Mouse (Mus musculus) thymus, postnatal 14 days (tissue): ENCODE results near the gene Gm13285.
"Not testable (repeated sequence)": the region's sequence is repeated elsewhere in the genome, so short reads cannot be mapped to it uniquely, and the experiment has no call there.

Experiments used
- DNase-seq: peaks from one replicate; pipeline ENCODE4 v3.0.0; 2021

Gm13285 gene

DNA sequence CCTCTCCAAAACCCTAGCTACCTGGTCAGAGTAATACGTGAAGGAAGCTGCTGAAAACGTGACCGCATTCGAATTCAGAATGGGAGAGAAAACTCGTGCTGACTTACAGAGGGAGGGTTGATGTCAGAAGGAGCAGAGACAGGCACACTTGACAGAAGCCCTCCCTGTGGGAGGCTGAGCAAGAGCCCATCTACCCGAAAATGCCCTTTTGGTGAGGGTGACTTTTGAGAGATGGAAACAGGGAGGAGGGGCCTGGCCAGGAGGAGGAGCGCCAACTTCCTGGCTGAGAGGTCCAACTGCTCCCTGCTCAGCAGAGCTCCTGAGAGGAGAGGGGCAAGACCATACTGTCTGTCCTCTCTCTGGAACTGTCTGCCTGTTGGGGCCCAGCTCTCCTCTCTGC is at the start of gene Gm13285:
Gene Gm13285, plus strand, starts transcription at position 301 of the 400 bp plus-strand sequence.
- not testable (repeated sequence) for DNase-seq

DNA sequence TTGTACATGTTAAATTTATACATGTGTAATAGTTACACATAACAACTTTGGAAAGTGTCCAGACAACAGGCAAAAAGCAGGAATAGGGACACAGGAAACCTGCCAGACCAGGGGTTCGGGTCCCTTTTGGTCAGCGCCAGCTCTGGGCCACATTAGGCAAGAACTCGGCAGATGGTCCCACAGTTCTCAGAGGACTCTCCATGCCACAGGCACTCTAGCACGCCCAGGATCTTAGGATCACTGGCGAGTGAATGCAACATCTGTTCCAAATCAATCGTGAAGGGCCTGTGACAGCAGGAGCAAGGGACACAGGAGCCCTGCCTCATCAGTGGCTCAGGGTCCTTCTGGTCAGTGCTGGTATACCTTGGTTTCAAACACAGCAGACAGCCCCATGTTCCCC is 49.5 kb upstream of the Gm13285 start:
- DNase-seq = no peak

DNA sequence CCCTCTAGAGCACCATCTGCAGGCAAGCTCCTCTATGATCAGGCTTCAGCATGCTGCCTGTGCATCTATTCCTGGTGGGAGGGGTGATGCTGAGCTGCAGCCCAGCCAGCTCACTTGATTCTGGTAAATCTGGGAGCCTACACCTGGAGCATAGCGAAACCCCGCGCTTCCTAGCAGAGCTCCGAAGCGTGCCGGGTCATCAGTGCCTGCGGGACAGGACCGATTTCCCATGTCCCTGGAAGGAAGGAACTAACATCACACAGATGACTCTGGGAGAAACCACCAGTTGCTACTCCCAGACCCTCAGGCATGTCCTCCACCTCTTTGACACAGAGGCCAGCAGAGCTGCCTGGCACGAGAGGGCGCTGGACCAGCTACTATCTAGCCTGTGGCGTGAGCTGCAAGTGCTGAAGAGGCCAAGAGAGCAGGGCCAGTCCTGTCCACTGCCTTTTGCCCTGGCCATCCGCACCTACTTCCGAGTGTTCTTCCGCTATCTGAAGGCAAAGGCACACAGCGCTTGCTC is 44.6 kb upstream of the Gm13285 start, which contains the start of gene Gm13271:
Gene Gm13271, plus strand, starts transcription at position 51 of the 523 bp plus-strand sequence.
- DNase-seq = peak; percentile 73

DNA sequence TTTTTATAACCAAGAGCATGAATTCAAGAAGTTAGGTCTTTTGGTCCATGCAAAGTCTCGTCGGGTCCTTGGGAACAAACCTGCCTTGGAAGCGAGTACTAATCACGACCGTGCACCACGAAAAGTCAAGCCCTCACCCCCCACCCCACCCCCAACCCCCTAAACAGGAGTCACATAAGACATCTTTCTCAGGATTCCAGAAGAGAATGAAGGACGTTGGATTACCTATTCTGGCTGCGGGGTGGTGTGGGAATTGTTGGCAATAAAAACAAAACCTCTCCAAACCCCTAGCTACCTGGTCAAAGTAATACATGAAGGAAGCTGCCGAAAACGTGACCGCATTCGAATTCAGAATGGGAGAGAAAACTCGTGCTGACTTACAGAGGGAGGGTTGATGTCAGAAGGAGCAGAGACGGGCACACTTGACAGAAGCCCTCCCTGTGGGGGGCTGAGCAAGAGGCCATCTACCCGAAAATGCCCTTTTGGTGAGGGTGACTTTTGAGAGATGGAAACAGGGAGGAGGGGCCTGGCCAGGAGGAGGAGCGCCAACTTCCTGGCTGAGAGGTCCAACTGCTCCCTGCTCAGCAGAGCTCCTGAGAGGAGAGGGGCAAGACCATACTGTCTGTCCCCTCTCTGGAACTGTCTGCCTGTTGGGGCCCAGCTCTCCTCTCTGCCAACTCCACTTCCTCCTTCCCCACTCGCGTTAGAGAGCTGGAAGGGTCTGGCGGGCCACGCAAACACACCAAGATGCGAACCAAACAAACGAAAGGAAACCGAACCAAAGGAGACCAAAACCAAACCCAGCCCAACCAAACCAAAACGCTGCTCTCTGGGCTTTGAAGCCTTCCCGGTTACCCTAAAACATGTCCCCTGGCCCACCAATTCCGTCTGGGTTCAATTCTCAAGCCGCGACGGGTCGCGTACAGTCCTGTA is 42.6 kb upstream of the Gm13285 start:
- not testable (repeated sequence) for DNase-seq

DNA sequence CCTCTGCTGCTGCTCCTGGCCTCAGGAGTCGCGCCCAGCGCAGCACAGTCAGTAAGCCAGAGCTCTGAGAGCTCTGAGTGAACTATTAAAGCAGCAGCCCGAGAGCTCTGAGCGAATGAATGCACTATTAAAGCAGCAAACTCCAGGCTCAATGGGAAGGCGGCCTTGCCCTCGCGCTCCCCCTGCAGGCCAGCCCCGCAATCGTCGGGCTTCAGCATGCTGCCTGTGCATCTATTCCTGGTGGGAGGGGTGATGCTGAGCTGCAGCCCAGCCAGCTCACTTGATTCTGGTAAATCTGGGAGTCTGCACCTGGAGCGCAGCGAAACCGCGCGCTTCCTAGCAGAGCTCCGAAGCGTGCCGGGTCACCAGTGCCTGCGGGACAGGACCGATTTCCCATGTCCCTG is 41.8 kb upstream of the Gm13285 start:
- peak; percentile 90 for DNase-seq

DNA sequence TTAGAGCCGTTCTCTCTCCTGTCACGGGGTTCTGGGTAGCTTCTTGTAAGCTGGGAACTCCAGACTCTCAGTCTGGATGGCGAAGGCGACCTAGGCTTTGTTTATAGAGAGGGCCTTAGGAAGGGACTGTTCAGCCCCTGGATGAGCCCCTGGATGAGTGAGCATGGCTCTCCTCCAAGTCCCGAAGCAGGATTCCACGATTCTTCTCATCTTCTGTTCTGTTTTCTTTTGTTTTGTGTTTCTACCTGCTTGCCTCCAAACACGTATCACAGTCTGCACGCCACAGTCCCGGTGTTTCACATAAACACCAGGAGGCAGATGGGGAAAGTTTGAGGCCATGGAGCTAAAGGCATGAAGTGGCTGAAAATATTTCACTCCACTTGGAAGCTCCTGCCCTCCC is 40.7 kb upstream of the Gm13285 start:
- not testable (repeated sequence) for DNase-seq

DNA sequence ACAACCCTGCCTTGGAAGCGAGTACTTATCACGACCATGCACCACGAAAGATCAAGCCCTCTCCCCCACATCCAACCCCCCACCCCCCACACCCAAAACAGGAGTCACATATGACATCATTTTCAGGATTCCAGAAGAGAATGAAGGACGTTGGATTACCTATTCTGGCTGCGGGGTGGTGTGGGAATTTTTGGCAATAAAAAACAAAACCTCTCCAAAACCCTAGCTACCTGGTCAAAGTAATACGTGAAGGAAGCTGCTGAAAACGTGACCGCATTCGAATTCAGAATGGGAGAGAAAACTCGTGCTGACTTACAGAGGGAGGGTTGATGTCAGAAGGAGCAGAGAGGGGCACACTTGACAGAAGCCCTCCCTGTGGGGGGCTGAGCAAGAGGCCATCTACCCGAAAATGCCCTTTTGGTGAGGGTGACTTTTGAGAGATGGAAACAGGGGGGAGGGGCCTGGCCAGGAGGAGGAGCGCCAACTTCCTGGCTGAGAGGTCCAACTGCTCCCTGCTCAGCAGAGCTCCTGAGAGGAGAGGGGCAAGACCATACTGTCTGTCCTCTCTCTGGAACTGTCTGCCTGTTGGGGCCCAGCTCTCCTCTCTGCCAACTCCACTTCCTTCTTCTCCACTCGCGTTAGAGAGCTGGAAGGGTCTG is 39.7 kb upstream of the Gm13285 start, which contains the start of gene Gm13283:
Gene Gm13283, plus strand, starts transcription at position 510 of the 659 bp plus-strand sequence.
- DNase-seq = peak; percentile 47

DNA sequence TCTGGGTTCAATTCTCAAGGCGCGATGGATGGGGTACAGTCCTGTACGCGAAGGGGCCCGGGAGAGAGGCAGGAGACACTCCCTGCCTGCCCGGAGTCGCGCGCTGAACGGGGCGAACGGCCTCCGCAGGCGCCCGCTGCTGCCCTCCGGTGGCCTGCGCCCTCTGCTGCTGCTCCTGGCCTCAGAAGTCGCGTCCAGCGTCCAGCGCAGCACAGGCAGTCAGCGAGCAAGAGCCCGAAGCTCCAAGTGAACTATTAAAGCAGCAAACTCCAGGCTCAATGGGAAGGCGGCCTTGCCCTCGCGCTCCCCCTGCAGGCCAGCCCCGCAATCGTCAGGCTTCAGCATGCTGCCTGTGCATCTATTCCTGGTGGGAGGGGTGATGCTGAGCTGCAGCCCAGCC is 39.0 kb upstream of the Gm13285 start:
- DNase-seq = peak; percentile 35

DNA sequence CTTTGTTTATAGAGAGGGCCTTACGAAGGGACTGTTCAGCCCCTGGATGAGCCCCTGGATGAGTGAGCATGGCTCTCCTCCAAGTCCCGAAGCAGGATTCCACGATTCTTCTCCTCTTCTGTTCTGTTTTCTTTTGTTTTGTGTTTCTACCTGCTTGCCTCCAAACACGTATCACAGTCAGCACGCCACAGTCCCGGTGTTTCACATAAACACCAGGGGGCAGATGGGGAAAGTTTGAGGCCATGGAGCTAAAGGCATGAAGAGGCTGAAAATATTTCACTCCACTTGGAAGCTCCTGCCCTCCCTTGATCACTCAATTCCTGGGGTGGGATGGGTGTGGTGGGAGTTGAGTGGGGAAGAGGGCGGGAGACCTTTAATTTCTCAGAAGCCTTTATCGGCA is 37.7 kb upstream of the Gm13285 start:
- DNase-seq = peak; percentile 90

DNA sequence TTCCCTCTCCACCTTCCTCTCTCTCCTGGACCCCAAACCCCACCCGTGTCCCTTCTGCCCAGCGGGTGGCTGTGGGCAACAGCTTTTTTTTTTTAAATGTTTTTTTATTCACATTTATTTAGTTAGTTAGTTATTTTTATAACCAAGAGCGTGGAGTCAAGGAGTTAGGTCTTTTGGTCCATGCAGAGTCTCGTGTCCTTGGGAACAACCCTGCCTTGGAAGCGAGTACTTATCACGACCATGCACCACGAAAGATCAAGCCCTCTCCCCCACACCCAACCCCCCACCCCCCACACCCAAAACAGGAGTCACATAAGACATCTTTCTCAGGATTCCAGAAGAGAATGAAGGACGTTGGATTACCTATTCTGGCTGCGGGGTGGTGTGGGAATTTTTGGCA is 37.1 kb upstream of the Gm13285 start:
- peak; percentile 25 for DNase-seq

DNA sequence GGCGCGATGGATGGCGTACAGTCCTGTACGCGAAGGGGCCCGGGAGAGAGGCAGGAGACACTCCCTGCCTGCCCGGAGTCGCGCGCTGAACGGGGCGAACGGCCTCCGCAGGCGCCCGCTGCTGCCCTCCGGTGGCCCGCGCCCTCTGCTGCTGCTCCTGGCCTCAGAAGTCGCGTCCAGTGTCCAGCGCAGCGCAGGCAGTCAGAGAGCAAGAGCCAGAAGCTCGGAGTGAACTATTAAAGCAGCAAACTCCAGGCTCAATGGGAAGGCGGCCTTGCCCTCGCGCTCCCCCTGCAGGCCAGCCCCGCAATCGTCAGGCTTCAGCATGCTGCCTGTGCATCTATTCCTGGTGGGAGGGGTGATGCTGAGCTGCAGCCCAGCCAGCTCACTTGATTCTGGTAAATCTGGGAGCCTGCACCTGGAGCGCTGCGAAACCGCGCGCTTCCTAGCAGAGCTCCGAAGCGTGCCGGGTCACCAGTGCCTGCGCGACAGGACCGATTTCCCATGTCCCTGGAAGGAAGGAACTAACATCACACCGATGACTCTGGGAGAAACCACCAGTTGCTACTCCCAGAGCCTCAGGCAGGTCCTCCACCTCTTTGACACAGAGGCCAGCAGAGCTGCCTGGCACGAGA is 36.0 kb upstream of the Gm13285 start:
- DNase-seq = not testable (repeated sequence)

DNA sequence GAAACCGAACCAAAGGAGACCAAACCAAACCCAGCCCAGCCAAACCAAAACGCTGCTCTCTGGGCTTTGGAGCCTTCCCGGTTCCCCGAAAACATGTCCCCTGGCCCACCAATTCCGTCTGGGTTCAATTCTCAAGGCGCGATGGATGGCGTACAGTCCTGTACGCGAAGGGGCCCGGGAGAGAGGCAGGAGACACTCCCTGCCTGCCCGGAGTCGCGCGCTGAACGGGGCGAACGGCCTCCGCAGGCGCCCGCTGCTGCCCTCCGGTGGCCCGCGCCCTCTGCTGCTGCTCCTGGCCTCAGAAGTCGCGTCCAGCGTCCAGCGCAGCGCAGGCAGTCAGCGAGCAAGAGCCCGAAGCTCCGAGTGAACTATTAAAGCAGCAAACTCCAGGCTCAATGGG is 25.9 kb upstream of the Gm13285 start, which contains the start of gene Gm13290:
Gene Gm13290, plus strand, starts transcription at position 301 of the 400 bp plus-strand sequence.
- not testable (repeated sequence) for DNase-seq

DNA sequence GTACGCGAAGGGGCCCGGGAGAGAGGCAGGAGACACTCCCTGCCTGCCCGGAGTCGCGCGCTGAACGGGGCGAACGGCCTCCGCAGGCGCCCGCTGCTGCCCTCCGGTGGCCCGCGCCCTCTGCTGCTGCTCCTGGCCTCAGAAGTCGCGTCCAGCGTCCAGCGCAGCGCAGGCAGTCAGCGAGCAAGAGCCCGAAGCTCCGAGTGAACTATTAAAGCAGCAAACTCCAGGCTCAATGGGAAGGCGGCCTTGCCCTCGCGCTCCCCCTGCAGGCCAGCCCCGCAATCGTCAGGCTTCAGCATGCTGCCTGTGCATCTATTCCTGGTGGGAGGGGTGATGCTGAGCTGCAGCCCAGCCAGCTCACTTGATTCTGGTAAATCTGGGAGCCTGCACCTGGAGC is 22.8 kb upstream of the Gm13285 start, which contains the start of gene Gm13289:
Gene Gm13289, plus strand, starts transcription at position 301 of the 400 bp plus-strand sequence.
- not testable (repeated sequence) for DNase-seq

DNA sequence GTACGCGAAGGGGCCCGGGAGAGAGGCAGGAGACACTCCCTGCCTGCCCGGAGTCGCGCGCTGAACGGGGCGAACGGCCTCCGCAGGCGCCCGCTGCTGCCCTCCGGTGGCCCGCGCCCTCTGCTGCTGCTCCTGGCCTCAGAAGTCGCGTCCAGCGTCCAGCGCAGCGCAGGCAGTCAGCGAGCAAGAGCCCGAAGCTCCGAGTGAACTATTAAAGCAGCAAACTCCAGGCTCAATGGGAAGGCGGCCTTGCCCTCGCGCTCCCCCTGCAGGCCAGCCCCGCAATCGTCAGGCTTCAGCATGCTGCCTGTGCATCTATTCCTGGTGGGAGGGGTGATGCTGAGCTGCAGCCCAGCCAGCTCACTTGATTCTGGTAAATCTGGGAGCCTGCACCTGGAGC is 19.9 kb upstream of the Gm13285 start, which contains the start of gene Gm13272:
Gene Gm13272, plus strand, starts transcription at position 301 of the 400 bp plus-strand sequence.
- DNase-seq = not testable (repeated sequence)

DNA sequence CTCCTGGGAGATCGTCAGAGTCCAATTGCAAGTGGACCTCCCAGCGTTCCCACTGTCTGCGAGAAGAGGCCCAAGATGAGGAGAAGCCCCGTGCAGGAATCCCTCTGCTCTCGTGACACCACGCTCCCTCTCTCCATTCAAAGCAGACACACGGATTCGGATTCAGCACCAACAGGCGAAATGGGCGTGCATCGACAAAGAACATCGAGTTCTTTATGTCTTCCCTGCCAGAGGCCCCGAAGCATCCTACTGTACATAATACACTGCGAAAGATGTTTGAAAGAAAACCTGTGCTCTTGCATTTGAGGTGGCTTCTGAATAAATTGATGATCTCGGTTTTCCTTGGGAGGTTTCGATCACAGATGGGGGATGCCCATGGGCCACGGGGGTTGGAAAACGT is 19.1 kb upstream of the Gm13285 start:
- not testable (repeated sequence) for DNase-seq

DNA sequence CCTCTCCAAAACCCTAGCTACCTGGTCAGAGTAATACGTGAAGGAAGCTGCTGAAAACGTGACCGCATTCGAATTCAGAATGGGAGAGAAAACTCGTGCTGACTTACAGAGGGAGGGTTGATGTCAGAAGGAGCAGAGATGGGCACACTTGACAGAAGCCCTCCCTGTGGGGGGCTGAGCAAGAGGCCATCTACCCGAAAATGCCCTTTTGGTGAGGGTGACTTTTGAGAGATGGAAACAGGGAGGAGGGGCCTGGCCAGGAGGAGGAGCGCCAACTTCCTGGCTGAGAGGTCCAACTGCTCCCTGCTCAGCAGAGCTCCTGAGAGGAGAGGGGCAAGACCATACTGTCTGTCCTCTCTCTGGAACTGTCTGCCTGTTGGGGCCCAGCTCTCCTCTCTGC is 17.6 kb upstream of the Gm13285 start, which contains the start of gene Ifnz:
Gene Ifnz, plus strand, starts transcription at position 301 of the 400 bp plus-strand sequence.
- DNase-seq = not testable (repeated sequence)

DNA sequence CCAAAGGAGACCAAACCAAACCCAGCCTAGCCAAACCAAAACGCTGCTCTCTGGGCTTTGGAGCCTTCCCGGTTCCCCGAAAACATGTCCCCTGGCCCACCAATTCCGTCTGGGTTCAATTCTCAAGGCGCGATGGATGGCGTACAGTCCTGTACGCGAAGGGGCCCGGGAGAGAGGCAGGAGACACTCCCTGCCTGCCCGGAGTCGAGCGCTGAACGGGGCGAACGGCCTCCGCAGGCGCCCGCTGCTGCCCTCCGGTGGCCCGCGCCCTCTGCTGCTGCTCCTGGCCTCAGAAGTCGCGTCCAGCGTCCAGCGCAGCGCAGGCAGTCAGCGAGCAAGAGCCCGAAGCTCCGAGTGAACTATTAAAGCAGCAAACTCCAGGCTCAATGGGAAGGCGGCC is 17.1 kb upstream of the Gm13285 start:
- not testable (repeated sequence) for DNase-seq

DNA sequence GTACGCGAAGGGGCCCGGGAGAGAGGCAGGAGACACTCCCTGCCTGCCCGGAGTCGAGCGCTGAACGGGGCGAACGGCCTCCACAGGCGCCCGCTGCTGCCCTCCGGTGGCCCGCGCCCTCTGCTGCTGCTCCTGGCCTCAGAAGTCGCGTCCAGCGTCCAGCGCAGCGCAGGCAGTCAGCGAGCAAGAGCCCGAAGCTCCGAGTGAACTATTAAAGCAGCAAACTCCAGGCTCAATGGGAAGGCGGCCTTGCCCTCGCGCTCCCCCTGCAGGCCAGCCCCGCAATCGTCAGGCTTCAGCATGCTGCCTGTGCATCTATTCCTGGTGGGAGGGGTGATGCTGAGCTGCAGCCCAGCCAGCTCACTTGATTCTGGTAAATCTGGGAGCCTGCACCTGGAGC is 14.1 kb upstream of the Gm13285 start, which contains the start of gene Gm13276:
Gene Gm13276, plus strand, starts transcription at position 301 of the 400 bp plus-strand sequence.
- DNase-seq = not testable (repeated sequence)

DNA sequence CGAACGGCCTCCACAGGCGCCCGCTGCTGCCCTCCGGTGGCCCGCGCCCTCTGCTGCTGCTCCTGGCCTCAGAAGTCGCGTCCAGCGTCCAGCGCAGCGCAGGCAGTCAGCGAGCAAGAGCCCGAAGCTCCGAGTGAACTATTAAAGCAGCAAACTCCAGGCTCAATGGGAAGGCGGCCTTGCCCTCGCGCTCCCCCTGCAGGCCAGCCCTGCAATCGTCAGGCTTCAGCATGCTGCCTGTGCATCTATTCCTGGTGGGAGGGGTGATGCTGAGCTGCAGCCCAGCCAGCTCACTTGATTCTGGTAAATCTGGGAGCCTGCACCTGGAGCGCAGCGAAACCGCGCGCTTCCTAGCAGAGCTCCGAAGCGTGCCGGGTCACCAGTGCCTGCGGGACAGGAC is 11.1 kb upstream of the Gm13285 start, which contains the start of gene Gm13277:
Gene Gm13277, plus strand, starts transcription at position 231 of the 400 bp plus-strand sequence.
- DNase-seq = peak; percentile 75

DNA sequence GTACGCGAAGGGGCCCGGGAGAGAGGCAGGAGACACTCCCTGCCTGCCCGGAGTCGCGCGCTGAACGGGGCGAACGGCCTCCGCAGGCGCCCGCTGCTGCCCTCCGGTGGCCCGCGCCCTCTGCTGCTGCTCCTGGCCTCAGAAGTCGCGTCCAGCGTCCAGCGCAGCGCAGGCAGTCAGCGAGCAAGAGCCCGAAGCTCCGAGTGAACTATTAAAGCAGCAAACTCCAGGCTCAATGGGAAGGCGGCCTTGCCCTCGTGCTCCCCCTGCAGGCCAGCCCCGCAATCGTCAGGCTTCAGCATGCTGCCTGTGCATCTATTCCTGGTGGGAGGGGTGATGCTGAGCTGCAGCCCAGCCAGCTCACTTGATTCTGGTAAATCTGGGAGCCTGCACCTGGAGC is 8.2 kb upstream of the Gm13285 start, which contains the start of gene Gm13278:
Gene Gm13278, plus strand, starts transcription at position 301 of the 400 bp plus-strand sequence.
- DNase-seq = not testable (repeated sequence)

DNA sequence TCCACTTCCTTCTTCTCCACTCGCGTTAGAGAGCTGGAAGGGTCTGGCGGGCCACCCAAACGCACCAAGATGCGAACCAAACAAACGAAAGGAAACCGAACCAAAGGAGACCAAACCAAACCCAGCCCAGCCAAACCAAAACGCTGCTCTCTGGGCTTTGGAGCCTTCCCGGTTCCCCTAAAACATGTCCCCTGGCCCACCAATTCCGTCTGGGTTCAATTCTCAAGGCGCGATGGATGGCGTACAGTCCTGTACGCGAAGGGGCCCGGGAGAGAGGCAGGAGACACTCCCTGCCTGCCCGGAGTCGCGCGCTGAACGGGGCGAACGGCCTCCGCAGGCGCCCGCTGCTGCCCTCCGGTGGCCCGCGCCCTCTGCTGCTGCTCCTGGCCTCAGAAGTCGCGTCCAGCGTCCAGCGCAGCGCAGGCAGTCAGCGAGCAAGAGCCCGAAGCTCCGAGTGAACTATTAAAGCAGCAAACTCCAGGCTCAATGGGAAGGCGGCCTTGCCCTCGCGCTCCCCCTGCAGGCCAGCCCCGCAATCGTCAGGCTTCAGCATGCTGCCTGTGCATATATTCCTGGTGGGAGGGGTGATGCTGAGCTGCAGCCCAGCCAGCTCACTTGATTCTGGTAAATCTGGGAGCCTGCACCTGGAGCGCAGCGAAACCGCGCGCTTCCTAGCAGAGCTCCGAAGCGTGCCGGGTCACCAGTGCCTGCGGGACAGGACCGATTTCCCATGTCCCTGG is 5.4 kb upstream of the Gm13285 start, which contains the start of gene Gm13275:
Gene Gm13275, plus strand, starts transcription at position 552 of the 740 bp plus-strand sequence.
- DNase-seq = peak; percentile 68
